Mouse (Mus musculus): ENCODE measurements around the gene Dus4l. TPM values are rescaled to one million over a fixed set of nuclear protein-coding genes. Genes with fewer than 3 reads are reported as not detected.
A peak's percentile ranks its signal among the peaks of the same experiment; 100 is the strongest.

Gene Dus4l
- not detected in 2 replicates for polyA plus RNA-seq (2012; ENCODE audit: insufficient read depth, insufficient read length, low replicate concordance, missing spikeins)

GRCm38 (mm10) chr12:31654197-31654964 is at the start of gene Dus4l, which contains the start of gene Cog5:
TSS of gene Dus4l (minus strand) at chr12:31654826.
TSS of gene Cog5 (plus strand) at chr12:31654869.
- TF ChIP-seq POLR2A (IDR thresholded peaks at IDR 0.05; ENCODE audit: insufficient read depth, low read depth, low read length) (peak; percentile 50), CTCF (IDR thresholded peaks at IDR 0.05; ENCODE audit: insufficient read depth, low read depth, low read length) (no peak)
- Histone ChIP-seq H3K27ac (ENCODE audit: insufficient read depth, low read depth, low read length) (peak within 1 kb of the TSS; percentile 22; the same call in 1 of the 2 replicates), H3K4me1 (ENCODE audit: control insufficient read depth, insufficient read depth, low read length) (no peaks in the 10 kb centered on the region), H3K4me3 (ENCODE audit: insufficient read depth, low read depth, low read length) (peak within 1 kb of the TSS; percentile 72)
- whole genome bisulfite sequencing = under 1% methylated on average over 47 of the region's 47 CpGs

- no peaks in the 10 kb centered on the region for H3K4me1 ChIP-seq (ENCODE audit: control insufficient read depth, insufficient read depth, low read length)
- TF ChIP-seq POLR2A (IDR thresholded peaks at IDR 0.05; ENCODE audit: insufficient read depth, low read depth, low read length) = no peak
- no peak for TF ChIP-seq CTCF (IDR thresholded peaks at IDR 0.05; ENCODE audit: insufficient read depth, low read depth, low read length)
- no peak overlapping the region for H3K4me3 ChIP-seq (ENCODE audit: insufficient read depth, low read depth, low read length)
- 90% methylated on average over 6 of the region's 6 CpGs for WGBS
- no peak overlapping the region for H3K27ac ChIP-seq (ENCODE audit: insufficient read depth, low read depth, low read length)
These were observed 49.3 kb upstream of the Dus4l start for GRCm38 (mm10) chr12:31703904-31704303.

DNA sequence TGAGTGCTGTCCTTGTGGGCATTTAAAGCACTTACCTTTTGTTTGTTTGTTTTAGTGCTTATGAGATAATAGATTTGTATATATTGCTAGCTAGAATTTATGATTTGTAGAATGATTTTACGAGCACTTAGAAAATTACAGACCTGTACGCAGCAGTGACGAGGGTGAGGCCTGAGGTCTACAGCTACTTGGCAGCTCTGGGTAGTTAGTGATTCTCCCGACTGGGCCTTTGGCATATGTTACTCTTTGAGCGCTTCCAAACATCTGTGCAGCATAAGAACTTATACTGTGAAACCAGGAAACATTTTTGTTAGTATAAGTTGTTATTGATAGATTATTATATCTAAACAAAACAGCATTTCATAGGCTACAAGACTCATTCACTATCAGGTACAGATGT is 46.8 kb upstream of the Dus4l start:
- Histone ChIP-seq H3K4me3 (ENCODE audit: insufficient read depth, low read depth, low read length) (no peak overlapping the region), H3K27ac (ENCODE audit: insufficient read depth, low read depth, low read length) (no peak overlapping the region), H3K4me1 (ENCODE audit: control insufficient read depth, insufficient read depth, low read length) (no peaks in the 10 kb centered on the region)
- TF ChIP-seq CTCF (IDR thresholded peaks at IDR 0.05; ENCODE audit: insufficient read depth, low read depth, low read length) (no peak), POLR2A (IDR thresholded peaks at IDR 0.05; ENCODE audit: insufficient read depth, low read depth, low read length) (no peak)
- WGBS = 73% methylated on average over 5 of the region's 5 CpGs

GRCm38 (mm10) chr12:31700623-31701347 is 46.2 kb upstream of the Dus4l start:
- TF ChIP-seq POLR2A (IDR thresholded peaks at IDR 0.05; ENCODE audit: insufficient read depth, low read depth, low read length) (no peak), CTCF (IDR thresholded peaks at IDR 0.05; ENCODE audit: insufficient read depth, low read depth, low read length) (no peak)
- H3K4me1 ChIP-seq (ENCODE audit: control insufficient read depth, insufficient read depth, low read length) = no peaks in the 10 kb centered on the region
- H3K4me3 ChIP-seq (ENCODE audit: insufficient read depth, low read depth, low read length) = no peak overlapping the region
- 76% methylated on average over 5 of the region's 5 CpGs for WGBS
- H3K27ac ChIP-seq (ENCODE audit: insufficient read depth, low read depth, low read length) = no peak overlapping the region

DNA sequence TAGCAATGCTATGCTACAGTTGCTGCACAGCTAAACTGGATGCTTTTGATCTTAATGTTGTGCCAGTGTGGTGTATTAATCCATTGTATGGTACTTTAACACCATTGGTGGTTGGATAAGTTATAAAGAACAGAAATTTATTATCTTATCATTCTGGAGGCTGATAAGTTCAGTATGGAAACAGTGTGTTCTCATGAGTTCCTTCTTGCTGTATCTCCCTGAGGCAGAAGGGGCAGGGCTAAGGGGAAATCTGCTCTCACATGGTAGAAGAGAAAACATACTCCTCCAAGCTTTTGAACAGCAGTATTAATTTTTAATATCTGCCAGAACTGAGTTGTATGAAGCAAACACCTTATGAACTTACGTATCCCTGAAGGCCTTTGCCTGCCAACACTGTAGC is 38.7 kb upstream of the Dus4l start:
- Histone ChIP-seq H3K27ac (ENCODE audit: insufficient read depth, low read depth, low read length) (no peak overlapping the region), H3K4me3 (ENCODE audit: insufficient read depth, low read depth, low read length) (no peak overlapping the region), H3K4me1 (ENCODE audit: control insufficient read depth, insufficient read depth, low read length) (no peaks in the 10 kb centered on the region)
- no peak for TF ChIP-seq POLR2A (IDR thresholded peaks at IDR 0.05; ENCODE audit: insufficient read depth, low read depth, low read length)
- TF ChIP-seq CTCF (IDR thresholded peaks at IDR 0.05; ENCODE audit: insufficient read depth, low read depth, low read length) = no peak
- 100% methylated on average over 1 of the region's 1 CpGs for WGBS

GRCm38 (mm10) chr12:31686679-31687078 is 32.1 kb upstream of the Dus4l start:
- TF ChIP-seq CTCF (IDR thresholded peaks at IDR 0.05; ENCODE audit: insufficient read depth, low read depth, low read length) (no peak), POLR2A (IDR thresholded peaks at IDR 0.05; ENCODE audit: insufficient read depth, low read depth, low read length) (no peak)
- Histone ChIP-seq H3K27ac (ENCODE audit: insufficient read depth, low read depth, low read length) (no peak overlapping the region), H3K4me1 (ENCODE audit: control insufficient read depth, insufficient read depth, low read length) (no peaks in the 10 kb centered on the region), H3K4me3 (ENCODE audit: insufficient read depth, low read depth, low read length) (no peak overlapping the region)
- WGBS = 97% methylated on average over 3 of the region's 3 CpGs

- TF ChIP-seq CTCF (IDR thresholded peaks at IDR 0.05; ENCODE audit: insufficient read depth, low read depth, low read length) = no peak
- no peak for TF ChIP-seq POLR2A (IDR thresholded peaks at IDR 0.05; ENCODE audit: insufficient read depth, low read depth, low read length)
- no peaks in the 10 kb centered on the region for H3K4me1 ChIP-seq (ENCODE audit: control insufficient read depth, insufficient read depth, low read length)
- no peak overlapping the region for H3K4me3 ChIP-seq (ENCODE audit: insufficient read depth, low read depth, low read length)
- 67% methylated on average over 3 of the region's 3 CpGs for WGBS
- no peak overlapping the region for H3K27ac ChIP-seq (ENCODE audit: insufficient read depth, low read depth, low read length)
These were observed 12.6 kb upstream of the Dus4l start for GRCm38 (mm10) chr12:31667187-31667586.

GRCm38 (mm10) chr12:31665999-31666398 is 11.4 kb upstream of the Dus4l start:
- Histone ChIP-seq H3K4me3 (ENCODE audit: insufficient read depth, low read depth, low read length) (no peak overlapping the region), H3K27ac (ENCODE audit: insufficient read depth, low read depth, low read length) (no peak overlapping the region), H3K4me1 (ENCODE audit: control insufficient read depth, insufficient read depth, low read length) (no peaks in the 10 kb centered on the region)
- TF ChIP-seq CTCF (IDR thresholded peaks at IDR 0.05; ENCODE audit: insufficient read depth, low read depth, low read length) (no peak), POLR2A (IDR thresholded peaks at IDR 0.05; ENCODE audit: insufficient read depth, low read depth, low read length) (no peak)
- 59% methylated on average over 6 of the region's 6 CpGs for WGBS

DNA sequence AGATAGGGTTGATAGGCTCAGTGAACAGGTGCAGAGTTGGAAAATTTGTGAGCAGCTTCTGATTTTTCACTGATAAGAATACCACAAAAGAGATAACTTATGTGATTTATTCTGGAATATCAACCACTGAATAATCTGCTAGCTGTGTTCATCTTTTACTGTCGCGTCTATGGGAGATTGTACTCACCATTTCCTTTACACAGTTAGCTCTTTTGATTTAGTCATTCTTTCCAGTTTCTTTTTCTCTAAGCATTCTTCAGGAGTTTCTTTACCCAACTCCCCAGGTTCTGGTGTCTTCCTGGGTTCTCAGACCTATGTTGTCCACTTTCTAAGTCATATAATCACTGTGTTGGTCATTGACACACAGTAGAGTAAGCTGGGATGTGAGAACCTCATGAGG is 2.2 kb upstream of the Dus4l start:
- TF ChIP-seq CTCF (IDR thresholded peaks at IDR 0.05; ENCODE audit: insufficient read depth, low read depth, low read length) = no peak
- no peak for TF ChIP-seq POLR2A (IDR thresholded peaks at IDR 0.05; ENCODE audit: insufficient read depth, low read depth, low read length)
- WGBS = 98% methylated on average over 2 of the region's 2 CpGs
- Histone ChIP-seq H3K4me1 (ENCODE audit: control insufficient read depth, insufficient read depth, low read length) (no peaks in the 10 kb centered on the region), H3K4me3 (ENCODE audit: insufficient read depth, low read depth, low read length) (no peak overlapping the region), H3K27ac (ENCODE audit: insufficient read depth, low read depth, low read length) (no peak overlapping the region)
